Mouse (Mus musculus) heart, postnatal 0 days (tissue): ENCODE results near the gene Jazf1. TPM values are rescaled to one million over a fixed set of nuclear protein-coding genes. Genes with fewer than 3 reads are reported as not detected.

Source experiments
- ATAC-seq: fragments of 200-750 bp; cut with Nextera tagmentation; 2 replicates; pipeline ENCODE4 v1.8.0; 2017; ENCODE audit warnings: low read depth, moderate number of reproducible peaks, moderate library complexity; ENCODE audit not compliant: insufficient read depth
- DNase-seq: peaks from one replicate; pipeline ENCODE4 v3.0.0-alpha.2; 2016; ENCODE audit warnings: low spot score
- H3K27ac ChIP-seq: fragments of 300-500 bp; sonication (generic); 2 replicates; pipeline ENCODE4 v1.5.1; 2014; ENCODE audit warnings: low read depth, mild to moderate bottlenecking
- H3K27me3 ChIP-seq: fragments of 300-500 bp; sonication (generic); 2 replicates; pipeline ENCODE4 v1.6.1; 2014; ENCODE audit warnings: low read length, mixed read lengths; ENCODE audit not compliant: control insufficient read depth, insufficient read depth
- H3K36me3 ChIP-seq: fragments of 300-500 bp; sonication (generic); replicated peaks from 2 replicates; pipeline ENCODE4 v1.6.1; 2014; ENCODE audit warnings: low read length, mixed read lengths; ENCODE audit not compliant: control insufficient read depth, insufficient read depth
- H3K4me1 ChIP-seq: fragments of 300-500 bp; sonication (generic); 2 replicates; pipeline ENCODE4 v1.6.1; 2014; ENCODE audit warnings: antibody characterized with exemption; ENCODE audit not compliant: control insufficient read depth, insufficient read depth
- H3K4me2 ChIP-seq: fragments of 300-500 bp; sonication (generic); 2 replicates; pipeline ENCODE4 v1.6.1; 2014; ENCODE audit warnings: low read depth, mild to moderate bottlenecking, low read length, moderate library complexity
- H3K4me3 ChIP-seq: fragments of 300-500 bp; sonication (generic); 2 replicates; pipeline ENCODE4 v1.5.1; 2014; ENCODE audit warnings: low read depth, low read length
- H3K9ac ChIP-seq: fragments of 300-500 bp; sonication (generic); replicated peaks from 2 replicates; pipeline ENCODE4 v1.6.1; 2014; ENCODE audit warnings: low read depth, low read length, mixed read lengths
- H3K9me3 ChIP-seq: fragments of 300-500 bp; sonication (generic); replicated peaks from 2 replicates; pipeline ENCODE4 v1.6.1; 2016; ENCODE audit warnings: low read length; ENCODE audit not compliant: control insufficient read depth
- CTCF ChIP-seq: IDR thresholded peaks from 2 replicates; pipeline ENCODE4 v1.5.1; 2016; ENCODE audit warnings: antibody characterized with exemption, control low read depth, low read depth
- EP300 ChIP-seq: IDR thresholded peaks from 2 replicates; pipeline ENCODE4 v1.6.1; 2016; ENCODE audit warnings: antibody characterized with exemption, low read depth
- WGBS: fragments of 180-500 bp; shearing (Covaris S2); extraction: QIAGEN DNeasy Blood & Tissue Kit; methylation state at CpG from one replicate; pipeline ENCODE4 v1.1.7; 2014; 5-methylcytosine and 5-hydroxymethylcytosine counted together
- polyA plus RNA-seq: library from polyadenylated mRNA; unstranded; fragments of >200 nt; fragmentation: Nextera tagmentation; extraction: Ambion mirVana; gene quantifications from 2 replicates; pipeline ENCODE4 v1.2.1, GENCODE M21; 2015
- total RNA-seq: library from RNA; depleted of rRNA; stranded (reverse); fragments of >200 nt; gene quantifications from 2 replicates; pipeline ENCODE4 v1.2.3, GENCODE M21; 2014; ENCODE audit warnings: low replicate concordance

The Jazf1 gene
- total and polyA plus RNA-seq, 2 experiments from 2014 or later, result 6.0 to 9.5 TPM

- 49% methylated on average over 4 of the region's 4 CpGs for WGBS
- no peak overlapping the region for H3K4me3 ChIP-seq
- H3K36me3 ChIP-seq, result no peaks in the 10 kb centered on the region
- no peak overlapping the region for H3K9ac ChIP-seq
- no peak overlapping the region for H3K4me2 ChIP-seq
- H3K4me1 ChIP-seq, result peaks cover 56% of the 10 kb centered on the region
- ATAC-seq, result no peak
- H3K27ac ChIP-seq, result peak overlapping the region; percentile 51
- H3K9me3 ChIP-seq, result no peaks in the 10 kb centered on the region
- TF ChIP-seq CTCF (no peak), EP300 (no peak)
- H3K27me3 ChIP-seq, result no peaks in the 10 kb centered on the region
- no peak for DNase-seq
Measured at GRCm38 (mm10) chr6:52962600-52963429, 105.6 kb downstream of the Jazf1 start.

GRCm38 (mm10) chr6:52961660-52962490 is 106.6 kb downstream of the Jazf1 start:
- TF ChIP-seq CTCF (no peak), EP300 (no peak)
- peaks cover 51% of the 10 kb centered on the region for H3K4me1 ChIP-seq
- no peaks in the 10 kb centered on the region for H3K36me3 ChIP-seq
- no peak overlapping the region for H3K4me2 ChIP-seq
- WGBS, result 60% methylated on average over 6 of the region's 6 CpGs
- ATAC-seq, result no peak
- H3K4me3 ChIP-seq, result no peak overlapping the region
- no peak overlapping the region for H3K9ac ChIP-seq
- no peaks in the 10 kb centered on the region for H3K27me3 ChIP-seq
- H3K27ac ChIP-seq, result 0 out of 2 replicates have a peak overlapping the region, but pooled peaks have one; percentile 2
- no peaks in the 10 kb centered on the region for H3K9me3 ChIP-seq
- no peak for DNase-seq

GRCm38 (mm10) chr6:52957730-52958129 is 110.7 kb downstream of the Jazf1 start:
- ATAC-seq (peak; percentile 53; the same call in 1 of the 2 replicates), DNase-seq (peak; percentile 53)
- Histone ChIP-seq H3K4me3 (no peak overlapping the region), H3K9me3 (no peaks in the 10 kb centered on the region), H3K4me2 (no peak overlapping the region), H3K27me3 (no peaks in the 10 kb centered on the region), H3K4me1 (peaks cover 12% of the 10 kb centered on the region), H3K9ac (no peak overlapping the region), H3K27ac (no peak overlapping the region), H3K36me3 (no peaks in the 10 kb centered on the region)
- WGBS, result 8% methylated on average over 4 of the region's 4 CpGs
- TF ChIP-seq CTCF, result peak; percentile 98
- no peak for TF ChIP-seq EP300

GRCm38 (mm10) chr6:52956131-52956530 is 112.3 kb downstream of the Jazf1 start:
- no peaks in the 10 kb centered on the region for H3K36me3 ChIP-seq
- H3K27ac ChIP-seq, result no peak overlapping the region
- no peaks in the 10 kb centered on the region for H3K9me3 ChIP-seq
- no peak overlapping the region for H3K9ac ChIP-seq
- no peak overlapping the region for H3K4me2 ChIP-seq
- no peak for DNase-seq
- no peak for ATAC-seq
- no peaks in the 10 kb centered on the region for H3K4me1 ChIP-seq
- no peaks in the 10 kb centered on the region for H3K27me3 ChIP-seq
- TF ChIP-seq EP300, result no peak
- TF ChIP-seq CTCF, result no peak
- H3K4me3 ChIP-seq, result no peak overlapping the region
- WGBS, result 88% methylated on average over 2 of the region's 2 CpGs

GRCm38 (mm10) chr6:52955304-52955703 is 113.1 kb downstream of the Jazf1 start:
- H3K9me3 ChIP-seq, result no peaks in the 10 kb centered on the region
- no peak overlapping the region for H3K27ac ChIP-seq
- H3K36me3 ChIP-seq, result no peaks in the 10 kb centered on the region
- no peak for ATAC-seq
- no peak overlapping the region for H3K9ac ChIP-seq
- no peak overlapping the region for H3K4me2 ChIP-seq
- H3K4me1 ChIP-seq, result no peaks in the 10 kb centered on the region; the same call in 1 of the 2 replicates
- TF ChIP-seq CTCF (no peak), EP300 (no peak)
- no peak for DNase-seq
- no peak overlapping the region for H3K4me3 ChIP-seq
- WGBS, result 52% methylated on average over 2 of the region's 2 CpGs
- no peaks in the 10 kb centered on the region for H3K27me3 ChIP-seq
